Mouse (Mus musculus): Measurements from ENCODE around the gene Pdzrn3. TPM values are rescaled to one million over a fixed set of nuclear protein-coding genes. Genes with fewer than 3 reads are reported as not detected.
A peak's percentile ranks its signal among the peaks of the same experiment; 100 is the strongest.

The Pdzrn3 gene
- polyA plus RNA-seq, 1 experiment from 2014 or later: 19.5 TPM

GRCm38 (mm10) chr6:101348496-101348895, 29.2 kb downstream of the Pdzrn3 start:
- no peaks in the 10 kb centered on the region for H3K36me3 ChIP-seq
- ATAC-seq (ENCODE audit: low FRiP score, low read depth): 0 out of 2 replicates have a peak, but pooled peaks have one; percentile 44
- 66% methylated on average over 5 of the region's 5 CpGs for WGBS
- no peak overlapping the region for H3K4me3 ChIP-seq
- H3K9ac ChIP-seq (replicated peaks): no peak overlapping the region
- no peaks in the 10 kb centered on the region for H3K27me3 ChIP-seq
- H3K4me1 ChIP-seq: peaks cover 13% of the 10 kb centered on the region
- H3K4me2 ChIP-seq (replicated peaks): no peak overlapping the region
- no peak overlapping the region for H3K27ac ChIP-seq (replicated peaks)
- H3K9me3 ChIP-seq: no peaks in the 10 kb centered on the region

DNA sequence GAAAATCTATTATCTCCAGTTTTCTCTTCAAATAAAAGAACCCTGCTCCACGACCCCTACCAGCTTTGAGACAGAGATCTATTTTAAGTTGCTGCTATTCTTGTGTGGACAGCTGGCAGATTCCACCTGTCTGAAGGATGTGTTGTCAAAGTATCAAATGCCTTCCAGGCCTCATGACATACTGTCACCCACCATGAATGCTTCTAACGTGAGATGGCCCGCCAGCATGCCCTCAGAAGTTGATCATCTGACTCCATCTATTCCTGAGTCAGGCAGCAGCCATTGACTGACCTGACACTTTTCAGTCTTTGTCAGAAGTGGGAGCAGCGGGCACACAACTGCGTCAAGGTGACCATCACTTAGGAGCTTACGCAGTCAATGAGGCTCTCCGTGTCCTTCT, 37.6 kb downstream of the Pdzrn3 start:
- Histone ChIP-seq H3K27me3 (no peaks in the 10 kb centered on the region), H3K4me2 (replicated peaks) (no peak overlapping the region), H3K27ac (replicated peaks) (no peak overlapping the region), H3K4me3 (no peak overlapping the region), H3K36me3 (no peaks in the 10 kb centered on the region), H3K9me3 (no peaks in the 10 kb centered on the region), H3K9ac (replicated peaks) (no peak overlapping the region), H3K4me1 (no peaks in the 10 kb centered on the region)
- ATAC-seq (ENCODE audit: low FRiP score, low read depth): no peak
- 93% methylated on average over 7 of the region's 7 CpGs for WGBS

DNA sequence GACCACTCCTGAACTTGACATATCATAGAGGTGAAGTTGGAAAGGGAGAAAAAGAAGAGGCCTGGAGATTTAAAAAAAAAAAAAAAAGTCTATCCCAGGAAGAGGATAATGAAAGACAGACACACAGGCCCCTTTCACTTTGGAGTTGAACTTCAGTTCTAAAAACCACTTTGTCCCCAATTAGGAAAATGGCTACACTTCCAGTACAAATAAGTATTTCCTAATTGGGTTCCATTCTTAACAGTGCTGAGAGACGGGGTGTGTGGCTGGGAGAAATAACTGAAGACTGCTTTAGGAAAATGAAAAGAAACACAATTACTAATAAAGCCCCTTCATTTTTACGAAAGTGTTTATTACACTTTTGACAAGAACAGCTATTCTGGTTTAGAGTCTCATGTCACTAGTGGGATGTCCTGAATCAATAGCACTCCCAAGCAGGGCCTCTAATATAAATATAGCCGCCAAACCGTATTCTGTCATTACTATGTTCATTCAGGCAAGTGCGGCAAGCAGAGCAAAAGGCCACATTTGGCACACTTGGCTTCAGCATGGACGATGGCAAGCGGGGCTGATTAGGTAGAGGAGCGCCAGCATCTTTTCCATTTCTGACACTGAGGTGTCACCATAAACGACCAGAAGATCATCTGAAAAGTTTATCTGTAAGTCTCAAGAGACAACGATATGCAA, 39.7 kb downstream of the Pdzrn3 start:
- Histone ChIP-seq H3K4me1 (no peaks in the 10 kb centered on the region), H3K27ac (replicated peaks) (no peak overlapping the region), H3K9ac (replicated peaks) (no peak overlapping the region), H3K27me3 (no peaks in the 10 kb centered on the region), H3K9me3 (no peaks in the 10 kb centered on the region), H3K36me3 (no peaks in the 10 kb centered on the region), H3K4me2 (replicated peaks) (no peak overlapping the region), H3K4me3 (no peak overlapping the region)
- WGBS: 85% methylated on average over 10 of the region's 10 CpGs
- no peak for ATAC-seq (ENCODE audit: low FRiP score, low read depth)

- WGBS: 90% methylated on average over 10 of the region's 10 CpGs
- Histone ChIP-seq H3K36me3 (no peaks in the 10 kb centered on the region), H3K4me3 (no peak overlapping the region), H3K27ac (replicated peaks) (no peak overlapping the region), H3K4me1 (0 out of 2 replicates have a peak, but pooled peaks cover 2% of the 10 kb centered on the region), H3K9ac (replicated peaks) (no peak overlapping the region), H3K27me3 (no peaks in the 10 kb centered on the region), H3K4me2 (replicated peaks) (no peak overlapping the region), H3K9me3 (no peaks in the 10 kb centered on the region)
- ATAC-seq (ENCODE audit: low FRiP score, low read depth): no peak
Observed at GRCm38 (mm10) chr6:101336660-101337059, 41.0 kb downstream of the Pdzrn3 start.

- H3K4me2 ChIP-seq (replicated peaks): no peak overlapping the region
- H3K27me3 ChIP-seq: no peaks in the 10 kb centered on the region
- H3K9me3 ChIP-seq: no peaks in the 10 kb centered on the region
- no peak for ATAC-seq (ENCODE audit: low FRiP score, low read depth)
- H3K27ac ChIP-seq (replicated peaks): no peak overlapping the region
- no peak overlapping the region for H3K4me3 ChIP-seq
- H3K4me1 ChIP-seq: 0 out of 2 replicates have a peak, but pooled peaks cover 2% of the 10 kb centered on the region
- WGBS: 96% methylated on average over 1 of the region's 1 CpGs
- no peak overlapping the region for H3K9ac ChIP-seq (replicated peaks)
- H3K36me3 ChIP-seq: no peaks in the 10 kb centered on the region
Observed at GRCm38 (mm10) chr6:101335744-101336143, 42.0 kb downstream of the Pdzrn3 start.

GRCm38 (mm10) chr6:101334495-101334894, 43.2 kb downstream of the Pdzrn3 start:
- Histone ChIP-seq H3K4me3 (no peak overlapping the region), H3K36me3 (no peaks in the 10 kb centered on the region), H3K9ac (replicated peaks) (no peak overlapping the region), H3K27ac (replicated peaks) (no peak overlapping the region), H3K4me1 (0 out of 2 replicates have a peak, but pooled peaks cover 2% of the 10 kb centered on the region), H3K9me3 (no peaks in the 10 kb centered on the region), H3K27me3 (no peaks in the 10 kb centered on the region), H3K4me2 (replicated peaks) (no peak overlapping the region)
- 86% methylated on average over 3 of the region's 3 CpGs for WGBS
- no peak for ATAC-seq (ENCODE audit: low FRiP score, low read depth)

- H3K9ac ChIP-seq (replicated peaks): no peak overlapping the region
- no peaks in the 10 kb centered on the region for H3K9me3 ChIP-seq
- no peak overlapping the region for H3K27ac ChIP-seq (replicated peaks)
- no peak overlapping the region for H3K4me3 ChIP-seq
- no peaks in the 10 kb centered on the region for H3K27me3 ChIP-seq
- WGBS: 82% methylated on average over 5 of the region's 5 CpGs
- H3K36me3 ChIP-seq: no peaks in the 10 kb centered on the region
- H3K4me2 ChIP-seq (replicated peaks): no peak overlapping the region
- H3K4me1 ChIP-seq: peaks cover 5% of the 10 kb centered on the region; the same call in 1 of the 2 replicates
- ATAC-seq (ENCODE audit: low FRiP score, low read depth): no peak
Observed at GRCm38 (mm10) chr6:101330392-101330791, 47.3 kb downstream of the Pdzrn3 start.

DNA sequence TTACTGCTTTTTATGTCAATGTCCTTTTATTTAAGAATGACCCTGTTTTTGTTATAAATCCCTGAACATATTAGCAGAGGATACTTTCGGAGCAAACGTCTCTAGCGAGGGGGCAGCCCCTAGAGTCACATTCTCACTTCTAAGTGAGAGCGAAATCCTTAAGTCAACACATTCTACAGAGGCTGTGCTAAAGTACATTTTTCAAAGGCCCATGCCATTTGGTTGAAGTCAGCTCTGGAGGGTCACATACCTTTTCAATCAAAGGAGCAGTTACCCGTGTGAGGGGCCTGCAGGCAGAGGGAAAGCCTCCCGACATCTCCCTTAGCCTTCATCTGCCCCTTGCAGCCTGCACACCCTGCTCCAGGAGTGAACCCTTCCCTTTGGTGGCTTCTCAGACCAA, 48.2 kb downstream of the Pdzrn3 start:
- WGBS: 56% methylated on average over 6 of the region's 6 CpGs
- Histone ChIP-seq H3K36me3 (no peaks in the 10 kb centered on the region), H3K27ac (replicated peaks) (no peak overlapping the region), H3K4me3 (no peak overlapping the region), H3K9me3 (no peaks in the 10 kb centered on the region), H3K4me1 (peaks cover 5% of the 10 kb centered on the region; the same call in 1 of the 2 replicates), H3K27me3 (no peaks in the 10 kb centered on the region), H3K9ac (replicated peaks) (no peak overlapping the region), H3K4me2 (replicated peaks) (no peak overlapping the region)
- ATAC-seq (ENCODE audit: low FRiP score, low read depth): no peak

DNA sequence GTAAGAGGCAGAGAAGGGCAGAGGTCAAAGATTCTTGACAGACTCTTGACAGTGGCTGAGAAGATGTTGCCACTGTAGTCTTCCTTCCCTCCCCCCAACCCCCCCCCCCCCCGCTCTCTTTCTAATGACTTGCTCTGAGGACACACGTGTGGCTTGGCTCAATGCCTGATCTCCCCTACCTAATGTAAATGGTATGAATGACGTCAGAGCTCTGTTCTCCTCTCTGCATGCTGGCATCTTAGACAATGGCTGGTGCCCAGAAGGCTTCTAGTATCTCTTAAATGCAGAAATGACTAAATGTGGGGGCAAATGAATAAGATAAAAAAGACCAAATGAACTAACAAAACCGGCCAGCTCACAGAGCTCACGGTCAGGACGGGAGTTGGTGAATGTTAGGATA, 49.2 kb downstream of the Pdzrn3 start:
- Histone ChIP-seq H3K9me3 (no peaks in the 10 kb centered on the region), H3K36me3 (no peaks in the 10 kb centered on the region), H3K4me3 (no peak overlapping the region), H3K9ac (replicated peaks) (no peak overlapping the region), H3K4me2 (replicated peaks) (no peak overlapping the region), H3K4me1 (peaks cover 5% of the 10 kb centered on the region; the same call in 1 of the 2 replicates), H3K27me3 (no peaks in the 10 kb centered on the region), H3K27ac (replicated peaks) (no peak overlapping the region)
- WGBS: 73% methylated on average over 6 of the region's 6 CpGs
- no peak for ATAC-seq (ENCODE audit: low FRiP score, low read depth)

- ATAC-seq (ENCODE audit: low FRiP score, low read depth): no peak
- 95% methylated on average over 5 of the region's 5 CpGs for WGBS
Observed at GRCm38 (mm10) chr6:101327741-101328140, 50.0 kb downstream of the Pdzrn3 start.

DNA sequence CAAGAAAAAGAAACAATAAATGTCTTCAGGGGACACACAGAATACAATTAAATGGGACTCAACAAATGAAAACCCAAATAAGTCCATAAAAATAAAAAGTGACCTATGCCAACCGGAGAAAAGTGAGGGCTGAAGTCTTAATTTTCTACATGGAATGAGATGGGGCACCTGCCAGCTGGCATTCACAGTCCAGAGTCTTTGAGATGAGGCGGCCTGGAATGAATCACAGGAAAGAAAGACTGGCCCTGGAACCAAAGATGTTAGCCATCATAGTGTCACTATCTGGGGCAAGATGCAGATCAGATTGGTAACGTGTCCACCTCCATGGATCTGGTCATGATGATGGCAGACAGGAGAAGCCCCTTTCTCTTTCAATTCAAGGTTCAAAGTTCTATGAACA, 50.5 kb downstream of the Pdzrn3 start:
- Histone ChIP-seq H3K27me3 (no peaks in the 10 kb centered on the region), H3K4me3 (no peak overlapping the region), H3K4me2 (replicated peaks) (no peak overlapping the region), H3K27ac (replicated peaks) (no peak overlapping the region), H3K9me3 (no peaks in the 10 kb centered on the region), H3K4me1 (peaks cover 4% of the 10 kb centered on the region; the same call in 1 of the 2 replicates), H3K36me3 (no peaks in the 10 kb centered on the region), H3K9ac (replicated peaks) (no peak overlapping the region)
- no peak for ATAC-seq (ENCODE audit: low FRiP score, low read depth)
- WGBS: 85% methylated on average over 3 of the region's 3 CpGs

More at GRCm38 (mm10) chr6:101327741-101328140, 50.0 kb downstream of the Pdzrn3 start:
- Histone ChIP-seq H3K4me2 (replicated peaks) (no peak overlapping the region), H3K27ac (replicated peaks) (no peak overlapping the region), H3K27me3 (no peaks in the 10 kb centered on the region), H3K36me3 (no peaks in the 10 kb centered on the region), H3K4me1 (peaks cover 5% of the 10 kb centered on the region; the same call in 1 of the 2 replicates), H3K9ac (replicated peaks) (no peak overlapping the region), H3K9me3 (no peaks in the 10 kb centered on the region), H3K4me3 (no peak overlapping the region)

DNA sequence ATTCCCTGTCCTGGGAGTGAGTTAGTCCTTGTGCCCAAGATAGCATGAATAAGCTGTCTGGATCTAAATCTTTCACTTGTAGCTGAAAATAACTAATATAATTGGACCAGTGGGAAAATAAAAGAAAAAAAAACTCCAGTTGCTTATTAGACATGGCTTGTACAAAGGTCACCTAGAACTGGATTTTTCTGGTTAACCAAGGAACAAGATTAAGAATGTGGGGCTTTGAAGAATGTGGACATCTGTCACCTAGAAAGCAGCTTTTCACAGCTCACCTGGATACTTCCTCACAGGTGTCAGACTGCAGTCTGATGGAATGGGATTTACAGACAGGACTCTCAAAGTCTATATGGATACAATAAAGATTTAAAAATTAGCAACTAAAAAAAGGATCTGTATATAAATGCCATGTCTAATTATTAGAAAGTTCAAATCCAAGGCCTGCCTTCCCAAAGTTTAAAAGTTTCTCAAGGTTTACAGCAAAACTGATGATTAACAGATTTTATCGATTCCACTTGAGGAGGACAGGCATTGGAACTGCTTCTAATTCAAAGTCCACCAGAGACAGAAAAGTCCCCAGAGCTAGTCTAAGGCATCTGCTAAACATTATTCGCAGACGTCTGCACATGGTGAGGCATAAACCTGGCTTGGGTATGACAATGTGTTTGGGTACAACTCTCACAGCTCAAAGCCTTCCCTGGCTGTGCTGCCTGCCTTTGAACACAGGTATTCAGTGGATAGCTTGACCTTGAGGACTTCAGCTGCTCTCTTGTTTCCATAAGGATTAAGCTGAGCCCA, 51.7 kb downstream of the Pdzrn3 start:
- WGBS: 88% methylated on average over 3 of the region's 3 CpGs
- no peak for ATAC-seq (ENCODE audit: low FRiP score, low read depth)
- H3K36me3 ChIP-seq: no peaks in the 10 kb centered on the region
- peaks cover 3% of the 10 kb centered on the region; the same call in 1 of the 2 replicates for H3K4me1 ChIP-seq
- no peaks in the 10 kb centered on the region for H3K27me3 ChIP-seq
- no peak overlapping the region for H3K9ac ChIP-seq (replicated peaks)
- no peak overlapping the region for H3K4me2 ChIP-seq (replicated peaks)
- no peak overlapping the region for H3K4me3 ChIP-seq
- no peaks in the 10 kb centered on the region for H3K9me3 ChIP-seq
- no peak overlapping the region for H3K27ac ChIP-seq (replicated peaks)
